Mouse (Mus musculus): ENCODE measurements at regions not wholly inside any gene's neighbourhood (a gene's known extent, or its start where the extent isn't known, plus 50 kb on each side); places are given as distances from the start of the nearest gene placed in this dataset.

- Histone ChIP-seq H3K27me3 (ENCODE audit: control insufficient read depth, insufficient read depth, low read length) (no peaks in the 10 kb centered on the region), H3K4me1 (ENCODE audit: control insufficient read depth, insufficient read depth, insufficient read length) (no peaks in the 10 kb centered on the region), H3K4me3 (ENCODE audit: extremely low read depth, insufficient read depth, insufficient read length) (no peak overlapping the region), H3K36me3 (ENCODE audit: control insufficient read depth, insufficient read depth, low read length) (no peaks in the 10 kb centered on the region), H3K27ac (ENCODE audit: insufficient read depth, low read length) (no peak overlapping the region)
- WGBS = 85% methylated on average over 2 of the region's 2 CpGs
- DNase-seq (ENCODE audit: low read depth in 1 of 2, low spot score in 2 of 2) = no peak
- no peak for TF ChIP-seq POLR2A (IDR thresholded peaks at IDR 0.05; ENCODE audit: low read depth, low read length)
- TF ChIP-seq CTCF (IDR thresholded peaks at IDR 0.05; ENCODE audit: extremely low read depth, insufficient read depth, insufficient read length, insufficient replicate concordance) = no peak
Measured at GRCm38 (mm10) chr8:8225994-8226393, 435.0 kb downstream of the Efnb2 start.

- no peaks in the 10 kb centered on the region for H3K27me3 ChIP-seq (ENCODE audit: control insufficient read depth, insufficient read depth, low read length)
- DNase-seq (ENCODE audit: low read depth in 1 of 2, low spot score in 2 of 2) = no peak
- no peaks in the 10 kb centered on the region for H3K4me1 ChIP-seq (ENCODE audit: control insufficient read depth, insufficient read depth, insufficient read length)
- 65% methylated on average over 2 of the region's 2 CpGs for WGBS
- no peak overlapping the region for H3K4me3 ChIP-seq (ENCODE audit: extremely low read depth, insufficient read depth, insufficient read length)
- TF ChIP-seq POLR2A (IDR thresholded peaks at IDR 0.05; ENCODE audit: low read depth, low read length) (no peak), CTCF (IDR thresholded peaks at IDR 0.05; ENCODE audit: extremely low read depth, insufficient read depth, insufficient read length, insufficient replicate concordance) (no peak)
- H3K27ac ChIP-seq (ENCODE audit: insufficient read depth, low read length) = no peak overlapping the region
- H3K36me3 ChIP-seq (ENCODE audit: control insufficient read depth, insufficient read depth, low read length) = no peaks in the 10 kb centered on the region
Measured at GRCm38 (mm10) chr8:8225175-8225830, 435.7 kb downstream of the Efnb2 start.

DNA sequence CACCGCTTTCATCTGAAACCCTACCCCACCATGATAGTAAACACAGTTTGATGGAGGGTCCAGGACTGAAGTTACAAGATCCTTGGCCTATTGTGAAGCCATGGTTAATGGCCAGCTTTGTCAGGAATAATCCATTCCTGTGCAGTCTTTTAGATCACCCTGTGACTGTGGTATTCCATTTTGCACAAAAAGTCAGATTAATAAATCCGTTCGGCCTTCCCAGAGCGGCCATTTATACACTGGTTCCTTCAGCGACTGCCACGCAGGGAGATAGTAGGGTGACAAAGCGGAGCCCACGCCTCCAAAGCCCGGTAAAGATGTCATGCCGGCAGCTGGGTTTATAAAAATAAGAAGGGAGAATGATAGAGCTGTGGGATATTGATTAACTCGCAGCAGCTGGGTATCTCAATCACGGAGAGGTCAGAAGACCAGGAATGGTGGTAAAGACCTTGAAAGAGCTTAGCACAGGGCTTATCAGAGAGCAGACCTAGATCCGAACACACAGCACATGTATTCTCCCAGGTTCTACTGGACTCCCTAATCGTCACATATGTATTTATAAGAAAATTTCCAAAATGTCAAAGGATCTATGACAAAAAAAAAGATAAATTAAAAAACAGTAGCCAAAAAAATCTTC lies 440.5 kb downstream of the Efnb2 start:
- no peaks in the 10 kb centered on the region for H3K27me3 ChIP-seq (ENCODE audit: control insufficient read depth, insufficient read depth, low read length)
- H3K36me3 ChIP-seq (ENCODE audit: control insufficient read depth, insufficient read depth, low read length) = no peaks in the 10 kb centered on the region
- no peaks in the 10 kb centered on the region for H3K4me1 ChIP-seq (ENCODE audit: control insufficient read depth, insufficient read depth, insufficient read length)
- H3K4me3 ChIP-seq (ENCODE audit: extremely low read depth, insufficient read depth, insufficient read length) = no peak overlapping the region
- no peak for DNase-seq (ENCODE audit: low read depth in 1 of 2, low spot score in 2 of 2)
- 88% methylated on average over 14 of the region's 14 CpGs for WGBS
- no peak overlapping the region for H3K27ac ChIP-seq (ENCODE audit: insufficient read depth, low read length)
- TF ChIP-seq CTCF (IDR thresholded peaks at IDR 0.05; ENCODE audit: extremely low read depth, insufficient read depth, insufficient read length, insufficient replicate concordance) = no peak

DNA sequence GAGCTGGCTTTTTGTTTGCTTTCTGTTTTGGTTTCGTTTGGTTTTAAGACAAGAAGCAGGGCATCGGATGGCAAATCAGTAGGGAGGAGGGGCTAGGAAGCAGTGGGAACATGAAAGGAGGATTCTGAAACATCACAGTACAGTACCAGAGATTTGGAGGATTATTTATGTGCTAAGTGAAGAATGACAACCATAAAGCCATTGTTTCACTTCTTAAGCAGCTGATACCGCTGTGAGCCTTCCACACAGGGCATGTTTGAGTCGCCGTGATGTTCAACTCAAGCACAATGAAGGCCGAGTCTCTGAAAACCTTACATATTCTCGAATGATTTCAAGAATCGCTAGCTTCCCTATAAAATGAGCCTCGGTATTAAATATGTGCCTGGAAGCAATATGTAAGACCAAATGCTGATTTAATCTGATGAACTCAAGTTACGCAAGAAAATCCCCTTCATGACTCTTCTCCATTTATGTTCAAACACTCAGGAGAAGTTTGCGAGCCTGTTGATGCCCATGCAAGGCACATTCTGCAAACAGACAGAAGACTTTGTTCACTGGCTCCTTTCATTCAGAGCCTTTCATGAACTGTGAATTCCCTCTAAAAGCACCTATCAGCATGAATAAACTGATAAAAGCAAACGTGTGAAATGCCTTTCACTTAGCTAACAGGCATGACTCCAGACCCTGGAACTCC lies 441.2 kb downstream of the Efnb2 start:
- 85% methylated on average over 12 of the region's 12 CpGs for WGBS
- Histone ChIP-seq H3K27me3 (ENCODE audit: control insufficient read depth, insufficient read depth, low read length) (no peaks in the 10 kb centered on the region), H3K4me3 (ENCODE audit: extremely low read depth, insufficient read depth, insufficient read length) (no peak overlapping the region), H3K27ac (ENCODE audit: insufficient read depth, low read length) (no peak overlapping the region), H3K4me1 (ENCODE audit: control insufficient read depth, insufficient read depth, insufficient read length) (no peaks in the 10 kb centered on the region), H3K36me3 (ENCODE audit: control insufficient read depth, insufficient read depth, low read length) (no peaks in the 10 kb centered on the region)
- TF ChIP-seq CTCF (IDR thresholded peaks at IDR 0.05; ENCODE audit: extremely low read depth, insufficient read depth, insufficient read length, insufficient replicate concordance) = no peak
- no peak for TF ChIP-seq POLR2A (IDR thresholded peaks at IDR 0.05; ENCODE audit: low read depth, low read length)
- no peak for DNase-seq (ENCODE audit: low read depth in 1 of 2, low spot score in 2 of 2)

DNA sequence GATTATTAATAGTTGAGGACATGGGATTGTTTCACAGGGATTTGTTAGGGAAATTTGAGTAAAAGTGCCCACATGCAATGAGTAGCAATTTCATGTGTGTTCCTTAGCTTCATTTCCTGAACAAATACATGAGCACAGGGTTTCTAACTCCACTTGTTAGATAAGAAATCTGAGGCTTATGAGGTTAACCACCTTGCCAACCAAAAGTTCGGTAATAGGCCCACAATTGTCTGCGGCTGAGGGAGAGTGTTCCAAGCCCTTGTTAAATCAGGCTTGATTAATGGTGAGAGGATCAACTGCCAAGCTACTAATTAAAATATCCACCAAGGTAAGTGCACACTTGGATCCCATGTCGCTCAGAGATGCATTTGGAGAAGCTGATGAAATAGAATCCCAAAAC lies 468.0 kb downstream of the Efnb2 start:
- H3K27ac ChIP-seq (ENCODE audit: insufficient read depth, low read length) = no peak overlapping the region
- no peaks in the 10 kb centered on the region for H3K27me3 ChIP-seq (ENCODE audit: control insufficient read depth, insufficient read depth, low read length)
- no peaks in the 10 kb centered on the region for H3K4me1 ChIP-seq (ENCODE audit: control insufficient read depth, insufficient read depth, insufficient read length)
- TF ChIP-seq CTCF (IDR thresholded peaks at IDR 0.05; ENCODE audit: extremely low read depth, insufficient read depth, insufficient read length, insufficient replicate concordance) = no peak
- TF ChIP-seq POLR2A (IDR thresholded peaks at IDR 0.05; ENCODE audit: low read depth, low read length) = no peak
- no peak overlapping the region for H3K4me3 ChIP-seq (ENCODE audit: extremely low read depth, insufficient read depth, insufficient read length)
- no peak for DNase-seq (ENCODE audit: low read depth in 1 of 2, low spot score in 2 of 2)
- 25% methylated on average over 3 of the region's 3 CpGs for WGBS
- no peaks in the 10 kb centered on the region for H3K36me3 ChIP-seq (ENCODE audit: control insufficient read depth, insufficient read depth, low read length)

GRCm38 (mm10) chr8:8186046-8186445 lies 475.0 kb downstream of the Efnb2 start:
- no peak overlapping the region for H3K27ac ChIP-seq (ENCODE audit: insufficient read depth, low read length)
- no peaks in the 10 kb centered on the region for H3K4me1 ChIP-seq (ENCODE audit: control insufficient read depth, insufficient read depth, insufficient read length)
- WGBS = 63% methylated on average over 3 of the region's 3 CpGs
- DNase-seq (ENCODE audit: low read depth in 1 of 2, low spot score in 2 of 2) = no peak
- no peaks in the 10 kb centered on the region for H3K36me3 ChIP-seq (ENCODE audit: control insufficient read depth, insufficient read depth, low read length)
- no peak overlapping the region for H3K4me3 ChIP-seq (ENCODE audit: extremely low read depth, insufficient read depth, insufficient read length)
- H3K27me3 ChIP-seq (ENCODE audit: control insufficient read depth, insufficient read depth, low read length) = no peaks in the 10 kb centered on the region
- TF ChIP-seq POLR2A (IDR thresholded peaks at IDR 0.05; ENCODE audit: low read depth, low read length) (no peak), CTCF (IDR thresholded peaks at IDR 0.05; ENCODE audit: extremely low read depth, insufficient read depth, insufficient read length, insufficient replicate concordance) (no peak)

GRCm38 (mm10) chr8:8183233-8183622 lies 477.8 kb downstream of the Efnb2 start:
- no peak overlapping the region for H3K27ac ChIP-seq (ENCODE audit: insufficient read depth, low read length)
- no peak for DNase-seq (ENCODE audit: low read depth in 1 of 2, low spot score in 2 of 2)
- no peak for TF ChIP-seq CTCF (IDR thresholded peaks at IDR 0.05; ENCODE audit: extremely low read depth, insufficient read depth, insufficient read length, insufficient replicate concordance)
- H3K4me3 ChIP-seq (ENCODE audit: extremely low read depth, insufficient read depth, insufficient read length) = no peak overlapping the region
- no peaks in the 10 kb centered on the region for H3K36me3 ChIP-seq (ENCODE audit: control insufficient read depth, insufficient read depth, low read length)
- no peaks in the 10 kb centered on the region for H3K27me3 ChIP-seq (ENCODE audit: control insufficient read depth, insufficient read depth, low read length)
- WGBS = 76% methylated on average over 6 of the region's 6 CpGs
- no peaks in the 10 kb centered on the region for H3K4me1 ChIP-seq (ENCODE audit: control insufficient read depth, insufficient read depth, insufficient read length)
